Mouse (Mus musculus) urinary bladder, postnatal 25 days (tissue): ENCODE measurements at regions not wholly inside any gene's neighbourhood (a gene's known extent, or its start where the extent isn't known, plus 50 kb on each side); places are given as distances from the start of the nearest gene placed in this dataset.
A peak's percentile ranks its signal among the peaks of the same experiment; 100 is the strongest.
"Not testable (repeated sequence)": the region's sequence is repeated elsewhere in the genome, so short reads cannot be mapped to it uniquely, and the experiment has no call there.

Experiments used
- DNase-seq: peaks from one replicate; pipeline ENCODE4 v3.0.0; 2022; ENCODE audit warnings: low spot score

GRCm38 (mm10) chr15:41920270-41920669 lies 1786.1 kb downstream of the 9330182O14Rik start:
- no peak for DNase-seq

GRCm38 (mm10) chr15:41936697-41937096 lies 1802.5 kb downstream of the 9330182O14Rik start:
- no peak for DNase-seq

GRCm38 (mm10) chr15:41945226-41945625 lies 1811.1 kb downstream of the 9330182O14Rik start:
- DNase-seq: no peak

- no peak for DNase-seq
Measured at GRCm38 (mm10) chr15:41947888-41948287, 1813.7 kb downstream of the 9330182O14Rik start.

GRCm38 (mm10) chr15:41948347-41949093 lies 1814.4 kb downstream of the 9330182O14Rik start:
- DNase-seq: no peak

GRCm38 (mm10) chr15:41949094-41949461 lies 1814.9 kb downstream of the 9330182O14Rik start:
- DNase-seq: no peak

- DNase-seq: no peak
Measured at GRCm38 (mm10) chr15:41951276-41951675, 1817.1 kb downstream of the 9330182O14Rik start.

GRCm38 (mm10) chr15:41960597-41960996 lies 1826.4 kb downstream of the 9330182O14Rik start:
- no peak for DNase-seq

GRCm38 (mm10) chr15:41970877-41971276 lies 1836.7 kb downstream of the 9330182O14Rik start:
- no peak for DNase-seq

- peak; percentile 88 for DNase-seq
Measured at GRCm38 (mm10) chr15:41973263-41973662, 1839.1 kb downstream of the 9330182O14Rik start.

GRCm38 (mm10) chr15:41977196-41977595 lies 1843.0 kb downstream of the 9330182O14Rik start:
- DNase-seq: no peak

- no peak for DNase-seq
Measured at GRCm38 (mm10) chr15:41977649-41978231, 1843.6 kb downstream of the 9330182O14Rik start.

GRCm38 (mm10) chr15:41983261-41983660 lies 1849.1 kb downstream of the 9330182O14Rik start:
- no peak for DNase-seq

- no peak for DNase-seq
Measured at GRCm38 (mm10) chr15:41984267-41984666, 1850.1 kb downstream of the 9330182O14Rik start.

- no peak for DNase-seq
Measured at GRCm38 (mm10) chr15:41986264-41986663, 1852.1 kb downstream of the 9330182O14Rik start.

- no peak for DNase-seq
Measured at GRCm38 (mm10) chr15:41989065-41989464, 1854.9 kb downstream of the 9330182O14Rik start.

GRCm38 (mm10) chr15:41991816-41992215 lies 1857.7 kb downstream of the 9330182O14Rik start:
- DNase-seq: no peak

GRCm38 (mm10) chr15:42032286-42032685 lies 1898.1 kb downstream of the 9330182O14Rik start:
- DNase-seq: not testable (repeated sequence)

GRCm38 (mm10) chr15:42047088-42047976 lies 1913.2 kb downstream of the 9330182O14Rik start:
- DNase-seq: no peak

- DNase-seq: peak; percentile 4
Measured at GRCm38 (mm10) chr15:42056772-42057171, 1922.6 kb downstream of the 9330182O14Rik start.

- DNase-seq: no peak
Measured at GRCm38 (mm10) chr15:42068207-42068831, 1934.2 kb downstream of the 9330182O14Rik start.

- DNase-seq: no peak
Measured at GRCm38 (mm10) chr15:42069072-42069471, 1934.9 kb downstream of the 9330182O14Rik start.
